Mouse (Mus musculus) stomach, embryonic 15.5 days (tissue): ENCODE measurements around the gene Ppm1l. TPM values are rescaled to one million over a fixed set of nuclear protein-coding genes. Genes with fewer than 3 reads are reported as not detected.
"Not testable (repeated sequence)": the region's sequence is repeated elsewhere in the genome, so short reads cannot be mapped to it uniquely, and the experiment has no call there.

Source experiments
- ATAC-seq: fragments of 200-750 bp; cut with Nextera tagmentation; 2 replicates; pipeline ENCODE4 v1.8.0; 2017; ENCODE audit warnings: low read depth, moderate number of reproducible peaks, moderate TSS enrichment; ENCODE audit not compliant: insufficient read depth, low FRiP score
- H3K27ac ChIP-seq: fragments of 300-500 bp; sonication (generic); 2 replicates; pipeline ENCODE4 v1.5.1; 2015; ENCODE audit warnings: mild to moderate bottlenecking, inconsistent platforms
- H3K27me3 ChIP-seq: fragments of 300-500 bp; sonication (generic); replicated peaks from 2 replicates; pipeline ENCODE4 v1.6.1; 2015; ENCODE audit warnings: inconsistent platforms
- H3K36me3 ChIP-seq: fragments of 300-500 bp; sonication (generic); 2 replicates; pipeline ENCODE4 v1.6.1; 2015; ENCODE audit warnings: inconsistent platforms
- H3K4me1 ChIP-seq: fragments of 300-500 bp; sonication (generic); 2 replicates; pipeline ENCODE4 v1.6.1; 2015; ENCODE audit warnings: inconsistent platforms
- H3K4me2 ChIP-seq: fragments of 300-500 bp; sonication (generic); 2 replicates; pipeline ENCODE4 v1.6.1; 2015; ENCODE audit warnings: mild to moderate bottlenecking, inconsistent platforms
- H3K4me3 ChIP-seq: fragments of 300-500 bp; sonication (generic); replicated peaks from 2 replicates; pipeline ENCODE4 v1.5.1; 2015; ENCODE audit warnings: inconsistent platforms
- H3K9ac ChIP-seq: fragments of 300-500 bp; sonication (generic); 2 replicates; pipeline ENCODE4 v1.6.1; 2015; ENCODE audit warnings: inconsistent platforms
- H3K9me3 ChIP-seq: fragments of 300-500 bp; sonication (generic); 2 replicates; pipeline ENCODE4 v1.6.1; 2016; ENCODE audit warnings: inconsistent platforms
- WGBS: fragments of 180-500 bp; shearing (Covaris S2); methylation state at CpG from one replicate; pipeline ENCODE4 v1.1.7; 2015; 5-methylcytosine and 5-hydroxymethylcytosine counted together
- polyA plus RNA-seq: library from polyadenylated mRNA; unstranded; fragments of >200 nt; fragmentation: Nextera tagmentation; extraction: Ambion mirVana; gene quantifications from 2 replicates; pipeline ENCODE4 v1.2.1, GENCODE M21; 2015

The Ppm1l gene
- polyA plus RNA-seq, 1 experiment from 2014 or later, result 8.5 TPM

DNA sequence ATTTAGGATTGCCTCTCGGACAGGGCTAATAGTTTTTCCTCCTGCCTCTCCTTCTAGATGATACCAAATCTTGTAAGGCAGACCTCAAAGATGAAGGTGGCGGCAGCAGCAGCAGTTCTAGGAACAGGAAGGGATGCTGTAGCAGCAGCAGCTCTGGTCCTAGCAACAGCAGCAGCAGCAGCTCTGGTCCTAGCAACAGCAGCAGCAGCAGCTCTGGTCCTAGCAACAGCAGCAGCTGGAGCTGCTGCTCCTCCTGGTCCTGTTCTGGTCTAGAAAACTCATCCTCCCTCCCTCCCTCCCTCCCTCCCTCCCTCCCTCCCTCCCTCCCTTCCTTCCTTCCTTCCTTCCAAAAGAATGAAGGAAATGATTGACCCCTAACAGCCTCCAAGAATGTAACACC is 108.1 kb downstream of the Ppm1l start:
- not testable (repeated sequence) for H3K27ac ChIP-seq, H3K9ac ChIP-seq, H3K27me3 ChIP-seq, H3K9me3 ChIP-seq, ATAC-seq, H3K36me3 ChIP-seq, H3K4me2 ChIP-seq, H3K4me3 ChIP-seq, H3K4me1 ChIP-seq
- 82% methylated on average over 2 of the region's 2 CpGs for WGBS

DNA sequence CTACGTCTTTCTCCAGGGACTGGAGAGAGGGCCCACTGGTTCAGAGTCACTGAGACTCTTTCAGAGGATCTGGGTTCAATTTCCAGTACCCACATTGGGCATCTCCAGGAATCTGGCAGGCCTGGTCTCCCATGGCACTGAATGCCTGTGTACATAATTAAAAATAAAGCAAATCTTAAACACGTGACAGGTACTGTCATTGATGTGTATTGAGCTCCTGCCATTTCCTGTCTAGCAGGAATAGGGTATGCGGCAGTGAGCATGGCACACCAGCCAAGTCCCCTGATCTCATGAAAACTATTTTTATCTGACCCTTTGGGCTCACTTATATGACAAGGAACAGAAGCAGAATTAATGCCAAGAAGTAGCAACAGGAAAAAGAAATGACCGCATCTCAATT is 110.6 kb downstream of the Ppm1l start:
- 85% methylated on average over 4 of the region's 4 CpGs for WGBS
- no peaks in the 10 kb centered on the region for H3K4me1 ChIP-seq
- no peak overlapping the region for H3K9ac ChIP-seq
- no peaks in the 10 kb centered on the region for H3K36me3 ChIP-seq
- ATAC-seq, result no peak
- no peaks in the 10 kb centered on the region for H3K9me3 ChIP-seq
- H3K27me3 ChIP-seq, result no peaks in the 10 kb centered on the region
- H3K4me2 ChIP-seq, result no peak overlapping the region
- no peak overlapping the region for H3K4me3 ChIP-seq
- no peak overlapping the region for H3K27ac ChIP-seq

DNA sequence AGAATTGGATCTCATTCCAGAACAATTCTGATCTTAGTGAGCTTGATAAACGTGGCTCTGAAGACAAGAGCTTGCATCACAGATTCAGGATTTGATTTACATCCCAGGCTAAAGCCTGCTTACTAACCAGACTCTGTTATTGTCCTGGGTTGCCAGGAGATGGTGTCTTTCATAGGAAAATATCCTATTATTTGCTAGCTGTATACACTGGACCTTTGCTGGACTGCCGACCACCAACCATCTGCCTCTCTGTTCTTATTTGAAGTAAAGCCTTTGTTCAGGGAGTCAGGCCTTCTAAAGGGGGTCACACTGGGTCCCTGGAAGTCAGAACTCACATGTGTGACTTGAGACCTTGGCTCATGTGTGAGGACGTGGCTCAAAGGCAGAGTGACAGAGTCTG is 111.6 kb downstream of the Ppm1l start:
- 76% methylated on average over 3 of the region's 3 CpGs for WGBS
- no peaks in the 10 kb centered on the region for H3K27me3 ChIP-seq
- H3K4me3 ChIP-seq, result no peak overlapping the region

DNA sequence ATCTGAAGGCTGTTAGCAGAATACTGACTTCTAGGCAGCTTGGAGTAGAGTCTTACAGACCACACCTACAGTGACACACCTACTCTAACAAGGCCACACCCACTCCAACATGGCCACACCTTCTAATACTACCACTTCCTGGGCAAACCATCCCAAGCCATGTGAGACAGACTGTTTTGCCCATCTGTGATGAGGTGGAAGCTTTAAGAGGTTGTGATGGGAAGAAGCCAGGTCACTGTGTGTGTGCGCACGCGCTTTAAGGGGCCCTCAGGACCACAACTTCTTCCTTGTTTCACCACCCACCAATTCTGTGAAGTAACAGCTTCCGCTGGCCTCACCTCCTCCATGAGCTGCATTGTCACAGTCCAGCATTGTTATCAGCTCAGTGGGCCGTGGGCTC is 112.7 kb downstream of the Ppm1l start:
- WGBS, result 86% methylated on average over 5 of the region's 5 CpGs
- Histone ChIP-seq H3K9ac (no peak overlapping the region), H3K4me1 (no peaks in the 10 kb centered on the region)

More for the DNA sequence above, 111.6 kb downstream of the Ppm1l start:
- Histone ChIP-seq H3K9ac (no peak overlapping the region), H3K36me3 (no peaks in the 10 kb centered on the region), H3K4me2 (no peak overlapping the region), H3K4me1 (no peaks in the 10 kb centered on the region), H3K9me3 (no peaks in the 10 kb centered on the region), H3K27ac (no peak overlapping the region)
- ATAC-seq, result no peak

DNA sequence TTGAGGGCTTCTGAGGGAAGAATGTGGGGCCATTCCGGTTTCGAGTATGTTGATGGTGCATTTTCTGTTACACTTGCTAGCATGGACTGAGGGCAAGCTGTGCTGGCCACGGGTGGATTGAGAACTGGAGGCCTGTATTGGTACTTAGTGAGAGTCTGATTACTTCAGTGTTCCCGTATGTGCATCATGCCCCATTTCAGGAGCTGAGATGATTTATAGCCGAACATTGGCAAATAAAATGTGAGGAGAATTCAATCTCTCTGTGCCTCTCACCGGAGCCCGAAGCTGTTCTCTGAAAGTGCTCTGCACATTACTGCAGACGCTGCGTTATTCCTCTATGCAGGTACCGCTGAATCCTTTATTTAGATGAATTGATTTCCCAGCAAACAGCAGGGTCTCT is 116.9 kb downstream of the Ppm1l start:
- Histone ChIP-seq H3K4me2 (no peak overlapping the region), H3K27me3 (no peaks in the 10 kb centered on the region), H3K9ac (no peak overlapping the region), H3K36me3 (no peaks in the 10 kb centered on the region), H3K9me3 (no peaks in the 10 kb centered on the region), H3K27ac (no peak overlapping the region), H3K4me1 (no peaks in the 10 kb centered on the region), H3K4me3 (no peak overlapping the region)
- no peak for ATAC-seq
- 88% methylated on average over 10 of the region's 10 CpGs for WGBS

More for the DNA sequence above, 112.7 kb downstream of the Ppm1l start:
- ATAC-seq, result no peak
- Histone ChIP-seq H3K27ac (no peak overlapping the region), H3K36me3 (no peaks in the 10 kb centered on the region), H3K4me2 (no peak overlapping the region), H3K4me3 (no peak overlapping the region), H3K27me3 (no peaks in the 10 kb centered on the region), H3K9me3 (no peaks in the 10 kb centered on the region)

DNA sequence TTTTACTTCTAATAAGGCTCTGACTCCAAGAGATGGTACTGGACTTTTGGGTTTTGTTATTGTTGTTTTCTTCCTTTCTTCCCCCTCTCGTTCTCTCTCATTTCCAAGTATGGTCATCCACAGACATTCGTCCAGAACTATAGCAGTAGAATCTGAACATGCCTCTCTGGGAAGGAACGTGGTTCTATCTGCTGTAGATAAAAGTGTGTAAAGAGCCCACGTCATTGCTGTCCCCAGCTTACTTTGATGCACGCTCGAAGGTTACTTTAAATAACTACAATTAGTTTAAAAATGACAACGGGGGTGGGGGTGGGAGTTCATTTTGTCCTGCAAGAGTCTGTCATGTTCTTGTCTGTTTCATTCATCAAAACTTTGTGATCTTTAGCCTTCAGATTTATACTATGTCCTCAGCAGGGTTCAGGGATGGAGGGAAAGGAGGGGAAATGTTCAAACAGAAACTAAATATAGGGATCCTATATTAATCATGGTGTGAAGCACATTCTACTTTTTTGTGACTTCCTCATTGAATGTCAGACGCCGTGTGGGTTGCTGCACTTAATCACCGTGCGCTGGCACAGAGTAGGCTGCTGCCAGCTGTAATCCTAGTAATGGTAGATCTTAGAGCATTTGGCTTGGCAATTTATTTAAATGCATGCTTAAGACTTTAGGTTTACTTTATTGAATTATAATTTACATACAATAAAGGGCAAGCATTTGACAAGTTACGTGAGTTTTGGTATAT is 122.3 kb downstream of the Ppm1l start:
- WGBS, result 60% methylated on average over 12 of the region's 12 CpGs

DNA sequence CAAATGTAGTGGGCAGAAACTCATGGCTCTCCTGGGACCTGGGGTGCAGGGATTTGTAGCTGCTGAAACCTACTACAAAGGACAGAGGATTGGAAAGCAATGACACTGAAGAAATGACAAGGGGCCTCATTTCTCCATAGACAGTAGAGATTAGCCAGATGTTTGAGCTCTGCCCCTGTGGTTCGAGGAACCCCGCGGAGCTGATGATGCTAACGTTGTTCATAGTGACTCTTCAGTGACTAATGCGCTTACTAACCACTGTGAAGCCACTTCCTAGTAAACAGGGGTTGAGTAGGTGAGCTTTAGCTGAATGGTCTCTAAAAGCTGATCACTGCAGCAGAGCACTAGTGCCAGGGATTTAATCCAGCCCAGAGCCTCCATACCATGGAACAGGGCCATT is 124.1 kb downstream of the Ppm1l start:
- Histone ChIP-seq H3K27ac (no peak overlapping the region), H3K4me2 (no peak overlapping the region), H3K9me3 (no peaks in the 10 kb centered on the region), H3K4me3 (no peak overlapping the region), H3K9ac (no peak overlapping the region), H3K36me3 (no peaks in the 10 kb centered on the region), H3K4me1 (no peaks in the 10 kb centered on the region), H3K27me3 (no peaks in the 10 kb centered on the region)
- no peak for ATAC-seq
- WGBS, result 62% methylated on average over 5 of the region's 5 CpGs

More for the DNA sequence above, 122.3 kb downstream of the Ppm1l start:
- Histone ChIP-seq H3K4me3 (no peak overlapping the region), H3K4me1 (no peaks in the 10 kb centered on the region), H3K9ac (no peak overlapping the region), H3K9me3 (no peaks in the 10 kb centered on the region), H3K36me3 (no peaks in the 10 kb centered on the region), H3K27ac (no peak overlapping the region), H3K4me2 (no peak overlapping the region), H3K27me3 (no peaks in the 10 kb centered on the region)
- no peak for ATAC-seq

DNA sequence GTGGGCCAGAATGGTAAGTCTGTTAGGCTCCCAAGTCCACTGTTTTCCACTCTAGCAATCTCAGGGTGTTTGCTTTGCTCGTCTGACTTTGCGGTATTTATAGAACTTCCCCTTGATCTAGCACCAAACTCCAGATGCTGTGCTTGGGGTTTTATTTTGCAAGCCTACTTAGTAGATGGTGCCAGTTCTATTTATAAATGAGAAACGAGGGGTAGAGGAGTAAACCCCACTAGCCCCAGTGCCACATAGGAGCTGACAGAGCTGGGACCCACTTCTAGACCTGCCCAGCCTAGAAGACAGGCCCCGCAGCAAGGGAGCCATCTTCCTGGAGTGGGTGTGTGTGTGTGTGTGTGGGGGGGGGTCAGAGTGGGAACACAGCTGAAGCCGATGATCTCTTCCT is 130.3 kb downstream of the Ppm1l start:
- H3K4me1 ChIP-seq, result no peaks in the 10 kb centered on the region
- H3K27ac ChIP-seq, result no peak overlapping the region
- ATAC-seq, result no peak
- H3K9me3 ChIP-seq, result no peaks in the 10 kb centered on the region
- no peak overlapping the region for H3K4me3 ChIP-seq
- no peaks in the 10 kb centered on the region for H3K27me3 ChIP-seq
- WGBS, result 67% methylated on average over 5 of the region's 5 CpGs
- H3K36me3 ChIP-seq, result no peaks in the 10 kb centered on the region
- H3K9ac ChIP-seq, result no peak overlapping the region
- no peak overlapping the region for H3K4me2 ChIP-seq

DNA sequence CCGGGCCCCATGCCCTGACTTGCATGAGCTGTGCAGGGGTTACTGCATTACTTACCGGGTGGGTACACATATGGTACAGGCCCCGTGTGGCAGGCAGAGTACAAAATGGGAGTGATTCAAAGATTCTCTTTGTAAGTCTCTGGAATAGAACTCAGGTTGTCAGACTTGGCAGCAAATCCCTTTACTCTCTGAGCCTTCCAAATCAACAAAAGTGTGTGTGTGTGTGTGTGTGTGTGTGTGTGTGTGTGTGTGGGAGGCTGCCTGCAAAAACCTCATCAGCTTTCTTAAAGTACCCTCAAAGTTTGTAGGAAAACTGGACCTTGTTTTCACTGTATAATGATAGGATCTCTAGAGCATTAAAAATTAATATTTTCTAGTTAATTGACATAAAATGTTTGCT is 132.4 kb downstream of the Ppm1l start:
- H3K27ac ChIP-seq, result no peak overlapping the region
- H3K27me3 ChIP-seq, result no peaks in the 10 kb centered on the region
- ATAC-seq, result no peak
- no peaks in the 10 kb centered on the region for H3K9me3 ChIP-seq
- no peak overlapping the region for H3K4me2 ChIP-seq
- 79% methylated on average over 3 of the region's 3 CpGs for WGBS
- no peaks in the 10 kb centered on the region for H3K4me1 ChIP-seq
- no peaks in the 10 kb centered on the region for H3K36me3 ChIP-seq
- H3K9ac ChIP-seq, result no peak overlapping the region
- no peak overlapping the region for H3K4me3 ChIP-seq

DNA sequence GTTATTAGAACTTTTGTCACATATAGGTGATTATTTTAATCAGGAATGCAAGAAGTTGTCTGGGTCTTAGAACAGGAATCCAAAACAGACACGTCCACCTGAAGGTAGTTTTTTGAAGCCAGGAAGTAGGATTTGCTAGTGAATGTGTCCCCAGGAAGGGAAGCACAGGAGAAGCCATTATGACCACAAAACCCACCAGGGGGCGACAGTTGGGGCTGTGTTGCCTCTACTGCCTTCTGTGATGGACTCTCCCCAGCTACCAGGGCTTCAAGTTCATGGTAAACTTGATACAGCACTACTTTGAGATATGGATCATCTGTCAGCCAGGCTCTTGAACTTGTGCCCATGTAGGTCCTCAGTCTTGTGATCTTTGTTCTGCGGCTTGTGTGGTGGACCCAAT is 137.7 kb downstream of the Ppm1l start:
- Histone ChIP-seq H3K27me3 (no peaks in the 10 kb centered on the region), H3K9ac (no peak overlapping the region), H3K36me3 (no peaks in the 10 kb centered on the region), H3K27ac (no peak overlapping the region), H3K4me2 (no peak overlapping the region), H3K4me1 (no peaks in the 10 kb centered on the region), H3K4me3 (no peak overlapping the region), H3K9me3 (no peaks in the 10 kb centered on the region)
- 75% methylated on average over 3 of the region's 3 CpGs for WGBS
- no peak for ATAC-seq

DNA sequence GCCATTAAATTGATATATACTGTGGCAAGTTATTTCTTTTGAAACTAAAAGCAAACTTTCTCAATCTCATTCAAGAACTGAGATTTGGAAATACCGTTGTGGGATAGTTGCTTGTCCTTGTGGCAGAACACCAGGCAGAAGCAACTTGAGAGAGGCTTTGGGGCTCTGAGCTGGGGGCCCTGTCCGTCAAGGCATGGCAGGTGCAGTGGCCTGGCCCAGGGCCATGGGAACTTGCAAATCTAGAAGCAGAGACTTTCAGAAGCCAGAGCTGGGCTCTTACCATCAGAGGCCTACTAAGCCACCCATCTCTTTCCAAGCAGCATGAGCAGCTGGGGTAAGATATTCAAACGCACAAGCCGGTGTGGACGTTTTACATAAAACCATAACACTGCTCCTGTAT is 139.4 kb downstream of the Ppm1l start:
- 86% methylated on average over 5 of the region's 5 CpGs for WGBS
- H3K27ac ChIP-seq, result no peak overlapping the region

DNA sequence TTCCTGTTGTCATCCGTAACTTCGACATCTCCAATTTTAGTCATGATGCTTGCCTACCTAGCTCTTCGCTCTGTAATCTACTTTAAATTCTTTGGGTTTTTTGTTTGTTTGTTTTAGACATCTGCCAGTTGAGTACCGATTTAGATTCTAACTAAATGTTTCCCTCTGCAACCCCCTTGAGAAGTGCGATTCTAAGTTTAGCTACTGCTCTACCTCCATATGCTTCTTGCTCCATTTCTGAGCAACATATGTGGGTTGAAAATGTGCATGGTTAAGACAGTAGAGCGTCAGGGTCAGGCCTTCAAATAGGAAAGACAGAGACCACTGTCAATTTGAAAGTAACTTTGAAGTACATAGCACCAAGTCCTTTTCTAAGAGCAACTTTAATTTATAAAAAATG is 142.1 kb downstream of the Ppm1l start:
- H3K27me3 ChIP-seq, result no peaks in the 10 kb centered on the region
- 80% methylated on average over 6 of the region's 6 CpGs for WGBS
- H3K9ac ChIP-seq, result no peak overlapping the region
- no peaks in the 10 kb centered on the region for H3K9me3 ChIP-seq
- no peaks in the 10 kb centered on the region for H3K36me3 ChIP-seq
- H3K27ac ChIP-seq, result no peak overlapping the region
- no peak for ATAC-seq
- no peaks in the 10 kb centered on the region for H3K4me1 ChIP-seq
- H3K4me2 ChIP-seq, result no peak overlapping the region
- H3K4me3 ChIP-seq, result no peak overlapping the region

More for the DNA sequence above, 139.4 kb downstream of the Ppm1l start:
- H3K36me3 ChIP-seq, result no peaks in the 10 kb centered on the region
- no peak overlapping the region for H3K4me2 ChIP-seq
- no peak overlapping the region for H3K9ac ChIP-seq
- H3K9me3 ChIP-seq, result no peaks in the 10 kb centered on the region
- ATAC-seq, result no peak
- H3K4me1 ChIP-seq, result no peaks in the 10 kb centered on the region
- H3K27me3 ChIP-seq, result no peaks in the 10 kb centered on the region
- no peak overlapping the region for H3K4me3 ChIP-seq

DNA sequence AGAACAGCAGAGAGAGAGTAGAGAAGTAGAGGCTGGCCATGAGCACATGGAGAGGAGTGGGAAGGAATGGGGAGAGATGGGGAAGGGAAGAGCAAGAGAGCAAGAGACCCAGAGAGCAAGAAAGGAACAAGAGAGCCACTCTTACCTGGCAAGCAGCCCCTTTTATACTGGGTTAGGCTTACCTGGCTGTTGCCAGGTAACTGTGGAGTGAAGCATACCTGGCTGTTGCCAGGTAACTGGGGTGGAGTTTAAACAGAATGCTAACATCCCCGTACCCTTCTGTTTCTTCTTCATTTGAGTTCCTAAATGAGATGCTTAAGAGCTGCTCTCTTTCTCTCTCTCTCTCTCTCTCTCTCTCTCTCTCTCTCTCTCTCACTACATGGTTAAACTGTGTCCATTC is 145.3 kb downstream of the Ppm1l start:
- H3K27ac ChIP-seq, result no peak overlapping the region
- no peak overlapping the region for H3K4me2 ChIP-seq
- H3K4me3 ChIP-seq, result no peak overlapping the region
- no peaks in the 10 kb centered on the region for H3K9me3 ChIP-seq
- H3K36me3 ChIP-seq, result no peaks in the 10 kb centered on the region
- no peak overlapping the region for H3K9ac ChIP-seq
- WGBS, result 67% methylated on average over 1 of the region's 1 CpGs
- no peak for ATAC-seq
- H3K27me3 ChIP-seq, result no peaks in the 10 kb centered on the region
- no peaks in the 10 kb centered on the region for H3K4me1 ChIP-seq
